Mouse (Mus musculus): ENCODE results near the gene Il1rapl2.
"Not testable (repeated sequence)": the region's sequence is repeated elsewhere in the genome, so short reads cannot be mapped to it uniquely, and the experiment has no call there.

Gene Il1rapl2

GRCm38 (mm10) chrX:138209480-138209879, 639.1 kb downstream of the Il1rapl2 start, which contains the start of gene Tex13a:
Gene Tex13a, minus strand, starts transcription at chrX:138209580.
- DNase-seq, result no peak

- no peak for DNase-seq
Measured at GRCm38 (mm10) chrX:138234626-138235025, 664.2 kb downstream of the Il1rapl2 start.

GRCm38 (mm10) chrX:138348736-138349135, 778.3 kb downstream of the Il1rapl2 start:
- not testable (repeated sequence) for DNase-seq

- DNase-seq, result no peak
Measured at GRCm38 (mm10) chrX:138433794-138434193, 863.4 kb downstream of the Il1rapl2 start.

GRCm38 (mm10) chrX:138437939-138438338, 867.5 kb downstream of the Il1rapl2 start:
- no peak for DNase-seq

DNA sequence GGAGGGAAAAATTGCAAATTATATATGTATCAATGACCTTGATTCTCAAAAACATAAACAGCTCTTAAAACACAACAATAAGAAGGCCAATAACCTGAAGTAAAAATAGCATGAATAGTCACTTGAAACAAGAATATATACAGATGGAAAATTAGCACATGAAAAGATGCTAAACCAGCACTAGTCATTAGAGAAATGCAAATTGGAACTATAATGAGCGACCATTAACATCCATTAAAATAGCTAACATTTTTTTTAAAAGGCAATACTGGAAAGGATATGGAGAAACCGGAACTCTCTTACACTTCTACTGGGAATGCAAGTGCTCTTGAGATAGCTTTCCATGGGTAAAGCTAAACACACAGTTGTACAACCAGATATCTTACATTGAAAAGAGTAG, 879.4 kb downstream of the Il1rapl2 start:
- DNase-seq, result no peak

- DNase-seq, result no peak
Measured at GRCm38 (mm10) chrX:138478488-138478887, 908.1 kb downstream of the Il1rapl2 start.

GRCm38 (mm10) chrX:138500510-138500909, 930.1 kb downstream of the Il1rapl2 start:
- no peak for DNase-seq

GRCm38 (mm10) chrX:138505049-138505448, 934.6 kb downstream of the Il1rapl2 start:
- DNase-seq, result no peak

DNA sequence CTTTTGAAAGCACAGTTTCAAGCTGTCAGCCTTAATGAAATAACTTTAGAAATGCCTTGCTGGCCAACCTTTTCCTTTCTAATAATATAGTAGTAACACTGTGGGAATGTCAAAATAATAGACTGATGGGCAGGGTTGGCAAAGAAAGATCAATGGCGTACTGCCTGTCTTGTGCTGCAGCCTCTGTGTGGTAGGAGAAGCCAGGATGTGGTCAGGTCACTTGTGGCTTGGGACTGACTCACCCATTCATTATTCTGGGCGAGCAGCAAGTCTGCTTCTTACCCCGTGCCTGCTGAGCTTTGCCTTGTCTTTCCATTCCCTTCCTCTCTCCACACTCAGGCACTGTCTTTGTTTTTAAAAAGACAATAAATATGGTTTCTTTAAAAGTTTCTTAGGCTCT, 1049.7 kb downstream of the Il1rapl2 start:
- no peak for DNase-seq

DNA sequence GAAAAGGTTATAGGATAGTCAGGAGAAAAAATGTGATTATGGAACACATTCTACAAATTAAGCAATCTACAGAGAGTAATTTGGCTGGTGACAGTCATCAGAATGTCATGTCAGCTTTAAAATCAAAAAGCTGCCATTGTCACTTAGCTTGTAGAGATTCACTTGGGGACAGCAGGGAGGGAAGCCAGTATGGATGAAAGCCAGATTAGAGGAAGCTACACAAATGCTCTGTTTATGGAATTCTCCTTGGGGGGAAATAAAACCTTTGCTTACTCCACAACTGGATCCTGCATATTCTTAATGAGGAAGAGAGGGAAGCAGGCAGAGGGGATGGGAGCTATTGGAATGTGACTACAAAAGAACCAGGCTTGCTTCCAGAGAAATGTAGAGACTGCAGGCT, 1054.9 kb downstream of the Il1rapl2 start:
- DNase-seq, result no peak

DNA sequence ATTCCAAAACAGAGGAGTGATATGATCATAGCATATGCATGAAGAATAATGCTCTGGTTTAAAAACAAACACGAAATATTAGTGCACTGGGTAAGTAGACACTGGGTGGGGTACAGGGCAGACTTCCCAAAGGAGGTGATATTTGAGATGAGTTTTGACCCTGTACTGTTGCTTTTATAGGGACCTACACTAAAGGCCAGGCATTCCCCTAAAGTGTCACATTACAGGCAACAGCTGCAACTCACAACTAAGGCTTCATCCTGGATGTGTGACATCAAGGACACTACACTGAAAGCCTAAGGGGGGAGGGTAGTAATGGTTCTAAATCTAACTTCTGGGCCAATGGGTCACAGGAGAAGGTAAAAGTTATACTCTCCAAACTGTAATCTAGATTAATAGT, 1152.0 kb downstream of the Il1rapl2 start:
- no peak for DNase-seq

DNA sequence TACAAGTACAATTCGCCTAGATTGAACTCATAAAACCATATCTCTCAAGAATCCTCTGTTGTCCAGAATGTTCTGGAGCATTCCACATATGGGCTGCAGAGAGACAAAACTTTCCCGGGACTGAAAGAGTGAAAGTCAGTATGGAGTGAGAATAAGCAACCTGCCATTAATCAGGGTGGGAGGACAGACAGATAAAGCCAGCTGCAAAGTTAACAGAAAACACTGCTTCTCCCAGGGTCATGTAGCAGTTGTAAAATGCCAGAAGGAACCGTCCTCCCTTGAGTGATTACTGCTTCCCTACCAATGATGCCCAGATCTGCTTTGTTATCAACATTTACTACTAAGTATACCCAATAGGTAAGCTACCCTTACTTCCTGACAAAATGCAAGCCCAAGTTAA, 1230.5 kb downstream of the Il1rapl2 start:
- DNase-seq, result no peak

DNA sequence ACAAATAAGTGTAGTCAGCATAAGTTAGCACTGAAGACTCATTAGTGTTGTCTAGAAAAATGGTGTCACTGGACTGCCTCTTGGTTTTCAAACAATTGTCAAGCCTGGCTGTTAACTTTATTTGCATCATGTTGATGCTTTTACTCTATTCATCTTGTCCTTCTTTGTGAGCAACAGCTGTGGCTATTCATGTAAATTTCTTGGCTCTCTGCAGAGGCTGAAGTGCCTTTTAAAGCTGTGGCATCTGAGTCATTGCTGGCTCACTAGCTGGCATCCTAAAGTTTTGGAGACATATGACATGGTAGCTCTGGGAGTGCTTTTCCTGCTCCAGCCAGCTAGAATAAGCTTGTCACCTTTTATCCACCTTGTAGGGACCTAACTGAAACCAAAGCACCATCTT, 1261.5 kb downstream of the Il1rapl2 start:
- DNase-seq, result no peak

DNA sequence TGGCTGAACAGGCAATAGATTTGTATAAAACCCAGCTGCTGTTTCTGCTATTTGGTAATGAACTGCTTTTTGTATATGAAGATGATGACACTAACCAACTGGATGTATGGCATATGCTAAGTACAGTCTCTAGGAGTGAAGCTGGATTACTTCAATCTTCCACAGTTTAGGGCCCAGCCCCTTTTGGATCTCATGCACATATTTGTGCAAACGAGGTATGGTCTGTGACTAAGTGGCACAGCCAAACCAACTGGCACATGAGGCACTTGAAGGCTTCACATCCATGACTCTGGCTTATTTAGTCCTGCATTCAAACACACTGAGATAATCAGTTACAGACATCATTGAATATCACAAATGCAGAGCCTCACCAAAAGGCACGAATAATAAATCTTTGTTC, 1263.5 kb downstream of the Il1rapl2 start:
- no peak for DNase-seq

GRCm38 (mm10) chrX:138838381-138838780, 1268.0 kb downstream of the Il1rapl2 start:
- DNase-seq, result no peak
